22 mouse cellular contexts compared by ENCODE assay signal in genomic region chr10:119121575-119121974, GRCm38 (mm10).
DNase-seq lines count a peak whose midpoint lies in the region; ATAC-seq and TF ChIP-seq lines count a peak whose summit lies in the region.
"Had no signal": no experiment of that assay in that cellular context is flagged by ENCODE, and none has a peak within 500 bp of the region (broad histone marks: within the 10 kb centered on the region; RNA-seq: fewer than 3 reads in every experiment).

No protein-coding gene starts in this region.

- no peak overlapping the region for H3K27ac ChIP-seq in intestine, embryonic 15.5 days
- no peak overlapping the region for H3K27ac ChIP-seq in intestine, postnatal 0 days (ENCODE audit: low read depth, low read length)
- H3K27ac ChIP-seq in intestine, embryonic 16.5 days (ENCODE audit: low read length) = no peak overlapping the region
- H3K27ac ChIP-seq in limb, embryonic 10.5 days = peak overlapping the region; percentile 7
- H3K27ac ChIP-seq: embryonic facial prominence, embryonic 13.5 days; embryonic facial prominence, embryonic 15.5 days; forebrain, embryonic 10.5 days; forebrain, embryonic 12.5 days had no signal

- H3K4me3 ChIP-seq in intestine, embryonic 15.5 days (replicated peaks) = no peak overlapping the region
- no peak overlapping the region for H3K4me3 ChIP-seq in intestine, postnatal 0 days (ENCODE audit: low read depth, low read length)
- no peak overlapping the region for H3K4me3 ChIP-seq in intestine, embryonic 16.5 days (ENCODE audit: low read length)
- H3K4me3 ChIP-seq in limb, embryonic 10.5 days = no peak overlapping the region
- H3K4me3 ChIP-seq: embryonic facial prominence, embryonic 13.5 days; embryonic facial prominence, embryonic 15.5 days; erythroblast, embryonic 14.5 days; forebrain, embryonic 10.5 days; forebrain, embryonic 12.5 days had no signal

- no peak overlapping the region for H3K9ac ChIP-seq in intestine, embryonic 15.5 days
- H3K9ac ChIP-seq in intestine, postnatal 0 days (ENCODE audit: low read depth, low read length) = no peak overlapping the region
- H3K9ac ChIP-seq in intestine, embryonic 16.5 days (ENCODE audit: low read depth, low read length) = no peak overlapping the region
- H3K9ac ChIP-seq: embryonic facial prominence, embryonic 13.5 days; embryonic facial prominence, embryonic 15.5 days; forebrain, embryonic 12.5 days had no signal

- no peaks in the 10 kb centered on the region for H3K27me3 ChIP-seq in intestine, embryonic 15.5 days (replicated peaks)
- no peaks in the 10 kb centered on the region for H3K27me3 ChIP-seq in intestine, postnatal 0 days (replicated peaks; ENCODE audit: control insufficient read depth, insufficient read depth, low read length)
- no peaks in the 10 kb centered on the region for H3K27me3 ChIP-seq in intestine, embryonic 16.5 days (replicated peaks; ENCODE audit: control insufficient read depth, insufficient read depth, low read length)
- H3K27me3 ChIP-seq in limb, embryonic 10.5 days (ENCODE audit: low read depth, poor library complexity, severe bottlenecking) = no peaks in the 10 kb centered on the region
- H3K27me3 ChIP-seq: embryonic facial prominence, embryonic 13.5 days; embryonic facial prominence, embryonic 15.5 days; forebrain, embryonic 12.5 days had no signal

- peak; percentile 58 for ATAC-seq in intestine, embryonic 15.5 days
- ATAC-seq in intestine, postnatal 0 days = no peak
- ATAC-seq in intestine, embryonic 16.5 days = peak; percentile 60
- ATAC-seq: forebrain, embryonic 14.5 days had no signal

- TF ChIP-seq CTCF in intestine, postnatal 0 days (IDR thresholded peaks at IDR 0.05; ENCODE audit: low read depth) = no peak

- no peaks in the 10 kb centered on the region for H3K4me1 ChIP-seq in intestine, embryonic 15.5 days (replicated peaks)
- no peaks in the 10 kb centered on the region for H3K4me1 ChIP-seq in intestine, postnatal 0 days (replicated peaks; ENCODE audit: control insufficient read depth, insufficient read depth, low read length)
- H3K4me1 ChIP-seq in intestine, embryonic 16.5 days (ENCODE audit: control insufficient read depth, insufficient read depth, low read length) = no peaks in the 10 kb centered on the region
- H3K4me1 ChIP-seq in limb, embryonic 10.5 days = no peaks in the 10 kb centered on the region
- H3K4me1 ChIP-seq: embryonic facial prominence, embryonic 13.5 days; embryonic facial prominence, embryonic 15.5 days; forebrain, embryonic 12.5 days had no signal

- no peak for DNase-seq in limb, embryonic 10.5 days (ENCODE audit: low spot score)
- DNase-seq in gastrocnemius, adult 18-20 months (ENCODE audit: low spot score) = no peak
- no peak for DNase-seq in urinary bladder, adult 2 months (ENCODE audit: low spot score)
- DNase-seq: adrenal gland, adult 2 months; adrenal gland, postnatal 10 days; adrenal gland, postnatal 25 days; cerebellum, adult 11 months; cerebellum, adult 18-20 months; cerebellum, adult 8-10 months; cerebellum, adult 9-11 months; cerebellum, postnatal 14 days; cerebellum, postnatal 36 days; embryo, embryonic 11 days had no signal

- WGBS in intestine, embryonic 15.5 days = 61% methylated on average over 6 of the region's 6 CpGs
- WGBS in intestine, postnatal 0 days = 42% methylated on average over 6 of the region's 6 CpGs
- WGBS in intestine, embryonic 16.5 days = 51% methylated on average over 6 of the region's 6 CpGs
- WGBS in limb, embryonic 10.5 days = 71% methylated on average over 6 of the region's 6 CpGs

- no peak overlapping the region for H3K4me2 ChIP-seq in intestine, embryonic 15.5 days (replicated peaks)
- H3K4me2 ChIP-seq in intestine, postnatal 0 days (replicated peaks; ENCODE audit: low read depth) = no peak overlapping the region
- H3K4me2 ChIP-seq in intestine, embryonic 16.5 days (ENCODE audit: low read depth, low read length) = no peak overlapping the region
- H3K4me2 ChIP-seq: embryonic facial prominence, embryonic 13.5 days; embryonic facial prominence, embryonic 15.5 days; forebrain, embryonic 12.5 days had no signal

- H3K36me3 ChIP-seq in intestine, embryonic 15.5 days = no peaks in the 10 kb centered on the region
- no peaks in the 10 kb centered on the region for H3K36me3 ChIP-seq in intestine, postnatal 0 days (ENCODE audit: control insufficient read depth, insufficient read depth)
- H3K36me3 ChIP-seq in intestine, embryonic 16.5 days (ENCODE audit: control insufficient read depth, insufficient read depth, low read length) = no peaks in the 10 kb centered on the region
- H3K36me3 ChIP-seq in limb, embryonic 10.5 days = no peaks in the 10 kb centered on the region
- H3K36me3 ChIP-seq: embryonic facial prominence, embryonic 13.5 days; embryonic facial prominence, embryonic 15.5 days; forebrain, embryonic 10.5 days; forebrain, embryonic 12.5 days had no signal

- no peaks in the 10 kb centered on the region for H3K9me3 ChIP-seq in intestine, embryonic 15.5 days
- H3K9me3 ChIP-seq in intestine, postnatal 0 days (ENCODE audit: control insufficient read depth) = no peaks in the 10 kb centered on the region; the same call in 1 of the 2 replicates
- no peaks in the 10 kb centered on the region for H3K9me3 ChIP-seq in intestine, embryonic 16.5 days (ENCODE audit: control insufficient read depth, low read length)
- H3K9me3 ChIP-seq in limb, embryonic 10.5 days (replicated peaks) = no peaks in the 10 kb centered on the region
- H3K9me3 ChIP-seq: embryonic facial prominence, embryonic 13.5 days; embryonic facial prominence, embryonic 15.5 days; forebrain, embryonic 12.5 days had no signal
